Mouse (Mus musculus) forebrain, embryonic 15.5 days (tissue): ENCODE results near the gene Dmrtc2. TPM values are rescaled to one million over a fixed set of nuclear protein-coding genes. Genes with fewer than 3 reads are reported as not detected.
A peak's percentile ranks its signal among the peaks of the same experiment; 100 is the strongest.

ENCODE experiments used
- ATAC-seq: fragments of 200-750 bp; cut with Nextera tagmentation; replicated peaks from 2 replicates; pipeline ENCODE4 v1.8.0; 2017; ENCODE audit warnings: mild to moderate bottlenecking, moderate TSS enrichment, moderate library complexity
- H3K27ac ChIP-seq: fragments of 300-500 bp; sonication (generic); replicated peaks from 2 replicates; pipeline ENCODE4 v1.5.1; 2015; ENCODE audit warnings: mild to moderate bottlenecking, inconsistent platforms
- H3K27me3 ChIP-seq: fragments of 300-500 bp; sonication (generic); 2 replicates; pipeline ENCODE4 v1.6.1; 2015; ENCODE audit warnings: inconsistent platforms
- H3K36me3 ChIP-seq: fragments of 300-500 bp; sonication (generic); 2 replicates; pipeline ENCODE4 v1.6.1; 2015; ENCODE audit warnings: mild to moderate bottlenecking, inconsistent platforms
- H3K4me1 ChIP-seq: fragments of 300-500 bp; sonication (generic); 2 replicates; pipeline ENCODE4 v1.6.1; 2015; ENCODE audit warnings: inconsistent platforms
- H3K4me2 ChIP-seq: fragments of 300-500 bp; sonication (generic); replicated peaks from 2 replicates; pipeline ENCODE4 v1.6.1; 2015; ENCODE audit warnings: mild to moderate bottlenecking, inconsistent platforms
- H3K4me3 ChIP-seq: fragments of 300-500 bp; sonication (generic); 2 replicates; pipeline ENCODE4 v1.5.1; 2015; ENCODE audit warnings: mild to moderate bottlenecking, inconsistent platforms
- H3K9ac ChIP-seq: fragments of 300-500 bp; sonication (generic); replicated peaks from 2 replicates; pipeline ENCODE4 v1.6.1; 2015; ENCODE audit warnings: mild to moderate bottlenecking, inconsistent platforms
- H3K9me3 ChIP-seq: fragments of 300-500 bp; sonication (generic); 2 replicates; pipeline ENCODE4 v1.6.1; 2016; ENCODE audit warnings: inconsistent platforms
- WGBS: fragments of 180-500 bp; shearing (Covaris S2); methylation state at CpG from one replicate; pipeline ENCODE4 v1.1.7; 2015; ENCODE audit warnings: mixed read lengths; 5-methylcytosine and 5-hydroxymethylcytosine counted together
- polyA plus RNA-seq: library from polyadenylated mRNA; unstranded; fragments of >200 nt; fragmentation: Nextera tagmentation; extraction: Ambion mirVana; gene quantifications from 2 replicates; pipeline ENCODE4 v1.2.1, GENCODE M21; 2015

Gene Dmrtc2
- polyA plus RNA-seq, 1 experiment from 2014 or later: not detected

DNA sequence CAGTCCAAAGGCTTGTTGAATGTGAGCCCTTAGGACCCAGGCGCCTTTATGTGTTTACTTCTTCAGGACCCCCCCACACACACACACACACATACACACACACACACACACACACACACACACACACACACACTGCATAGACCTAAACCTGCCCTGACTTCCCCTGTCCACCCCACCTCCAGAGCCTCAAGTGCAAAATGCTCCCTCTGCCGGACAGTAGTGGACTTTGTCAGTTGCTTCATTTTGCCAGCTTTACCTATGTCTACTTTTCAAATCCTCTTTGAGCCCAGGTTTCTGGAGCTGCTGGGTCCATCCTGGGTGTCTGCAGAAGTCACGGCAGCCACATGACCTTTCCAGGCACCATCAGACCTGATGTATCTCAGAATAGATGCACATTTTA, 35.1 kb downstream of the Dmrtc2 start:
- Histone ChIP-seq H3K9me3 (no peaks in the 10 kb centered on the region), H3K9ac (peak overlapping the region; percentile 35; the same call in 1 of the 2 replicates), H3K27me3 (no peaks in the 10 kb centered on the region), H3K27ac (no peak overlapping the region), H3K4me3 (peak overlapping the region; percentile 68), H3K4me2 (peak overlapping the region; percentile 74), H3K36me3 (peaks cover 15% of the 10 kb centered on the region), H3K4me1 (peaks cover 28% of the 10 kb centered on the region)
- 22% methylated on average over 3 of the region's 3 CpGs for WGBS
- no peak for ATAC-seq

DNA sequence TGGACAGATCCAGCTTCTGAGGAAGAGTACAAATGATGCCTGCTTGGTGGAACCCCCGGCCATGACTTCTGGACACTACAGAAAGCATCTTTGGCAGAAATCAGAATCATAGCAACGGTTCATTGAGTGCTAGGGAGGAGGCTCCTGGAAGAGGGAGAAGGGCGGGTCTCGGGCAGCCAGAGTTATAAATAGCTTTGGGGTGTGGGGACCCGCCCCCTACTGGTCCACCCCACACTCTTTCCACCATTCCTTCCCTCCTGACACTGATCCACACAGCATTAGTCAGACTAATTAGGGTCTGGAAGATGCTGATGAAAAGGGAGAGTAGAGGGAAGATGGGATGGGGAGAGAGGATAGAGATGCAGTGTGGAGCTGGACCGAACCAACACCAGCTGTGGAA, 36.7 kb downstream of the Dmrtc2 start:
- H3K9ac ChIP-seq: no peak overlapping the region
- no peak for ATAC-seq
- H3K9me3 ChIP-seq: no peaks in the 10 kb centered on the region
- no peaks in the 10 kb centered on the region for H3K27me3 ChIP-seq
- H3K4me3 ChIP-seq: no peak overlapping the region
- peaks cover 15% of the 10 kb centered on the region for H3K36me3 ChIP-seq
- peaks cover 28% of the 10 kb centered on the region for H3K4me1 ChIP-seq
- H3K27ac ChIP-seq: no peak overlapping the region
- no peak overlapping the region for H3K4me2 ChIP-seq
- 47% methylated on average over 6 of the region's 6 CpGs for WGBS

DNA sequence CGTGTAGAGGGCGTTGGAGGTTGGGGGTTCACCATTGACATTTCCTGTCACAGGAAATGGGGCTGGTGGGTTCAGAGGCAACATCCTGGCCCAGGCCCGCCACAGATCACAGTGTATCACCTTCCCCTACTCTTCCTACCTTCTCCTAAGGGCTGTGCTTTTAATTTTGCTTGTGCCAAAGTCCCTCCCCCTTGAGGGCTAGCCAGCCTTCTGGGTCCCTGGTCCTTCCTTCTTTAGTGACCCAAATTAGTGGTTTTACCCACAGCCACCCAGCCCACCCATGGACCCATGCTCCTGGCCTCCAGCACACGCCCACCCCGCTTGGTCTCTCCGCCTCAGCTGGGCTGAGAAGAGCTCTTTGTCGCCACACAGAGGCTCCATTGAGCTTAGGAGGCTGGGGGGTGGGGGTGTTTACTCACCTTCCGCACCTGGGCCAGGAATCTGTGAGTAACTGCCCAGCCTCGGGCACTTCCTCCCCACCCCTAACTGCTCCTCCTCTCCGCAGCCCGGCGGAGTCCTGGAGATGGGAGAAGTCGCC, 37.4 kb downstream of the Dmrtc2 start:
- Histone ChIP-seq H3K27me3 (no peaks in the 10 kb centered on the region), H3K9ac (no peak overlapping the region), H3K36me3 (peaks cover 17% of the 10 kb centered on the region), H3K4me2 (no peak overlapping the region), H3K4me3 (no peak overlapping the region), H3K4me1 (peaks cover 28% of the 10 kb centered on the region), H3K27ac (no peak overlapping the region), H3K9me3 (no peaks in the 10 kb centered on the region)
- no peak for ATAC-seq
- WGBS: 35% methylated on average over 13 of the region's 13 CpGs

DNA sequence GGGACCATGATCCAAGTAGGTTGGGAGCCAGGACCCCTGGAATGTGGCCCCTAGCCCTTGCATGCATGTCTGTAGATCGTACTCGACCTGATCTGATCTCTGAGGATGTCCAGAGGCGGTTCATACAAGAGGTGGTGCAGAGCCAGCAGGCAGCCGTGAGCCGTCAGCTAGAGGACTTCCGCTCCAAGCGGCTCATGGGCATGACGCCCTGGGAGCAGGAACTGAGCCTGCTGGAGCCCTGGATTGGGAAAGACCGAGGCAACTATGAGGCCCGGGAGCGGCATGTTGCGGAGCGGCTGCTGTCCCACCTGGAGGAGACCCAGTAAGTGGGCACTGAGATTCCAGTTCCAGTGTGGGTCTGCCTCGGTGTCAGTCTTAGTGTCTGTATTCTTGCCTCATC, 42.6 kb downstream of the Dmrtc2 start:
- WGBS: 94% methylated on average over 14 of the region's 14 CpGs
- Histone ChIP-seq H3K9me3 (no peaks in the 10 kb centered on the region), H3K4me1 (no peaks in the 10 kb centered on the region), H3K36me3 (peaks cover 40% of the 10 kb centered on the region), H3K27ac (no peak overlapping the region), H3K4me3 (no peak overlapping the region), H3K4me2 (no peak overlapping the region), H3K27me3 (no peaks in the 10 kb centered on the region), H3K9ac (no peak overlapping the region)
- no peak for ATAC-seq

DNA sequence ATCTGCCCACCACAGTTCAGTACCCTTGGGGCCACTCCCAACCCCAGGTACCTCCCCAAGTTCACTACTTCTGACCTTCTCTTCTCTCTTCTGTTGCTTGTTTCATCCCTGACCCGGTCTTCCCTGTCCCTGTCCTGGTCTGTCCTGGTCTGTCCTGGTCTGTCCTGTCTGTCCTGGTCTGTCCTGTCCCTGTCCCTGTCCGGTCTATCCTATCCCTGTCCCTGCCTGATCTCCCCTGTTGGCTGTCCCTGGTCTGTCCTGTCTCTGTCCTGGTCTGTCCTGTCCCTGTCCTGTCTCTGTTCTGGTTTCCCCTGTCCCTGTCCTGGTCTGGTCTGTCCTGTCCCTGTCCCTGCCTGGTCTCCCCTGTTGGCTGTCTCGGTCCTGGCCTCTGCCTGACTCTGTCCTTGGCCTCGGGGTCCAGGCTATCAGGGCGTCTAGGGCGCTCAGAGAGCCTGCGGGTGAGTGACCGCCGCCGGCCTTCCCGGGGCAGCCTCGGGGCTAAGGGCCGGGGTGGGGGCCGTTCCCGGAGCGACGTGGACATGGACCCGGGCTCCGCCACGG, 49.0 kb downstream of the Dmrtc2 start:
- no peak overlapping the region for H3K4me3 ChIP-seq
- no peaks in the 10 kb centered on the region for H3K9me3 ChIP-seq
- peaks cover 63% of the 10 kb centered on the region for H3K36me3 ChIP-seq
- no peak overlapping the region for H3K4me2 ChIP-seq
- 0 out of 2 replicates have a peak, but pooled peaks have one; percentile 38 for ATAC-seq
- no peak overlapping the region for H3K27ac ChIP-seq
- 90% methylated on average over 20 of the region's 20 CpGs for WGBS
- no peaks in the 10 kb centered on the region for H3K27me3 ChIP-seq
- no peaks in the 10 kb centered on the region for H3K4me1 ChIP-seq
- H3K9ac ChIP-seq: no peak overlapping the region

DNA sequence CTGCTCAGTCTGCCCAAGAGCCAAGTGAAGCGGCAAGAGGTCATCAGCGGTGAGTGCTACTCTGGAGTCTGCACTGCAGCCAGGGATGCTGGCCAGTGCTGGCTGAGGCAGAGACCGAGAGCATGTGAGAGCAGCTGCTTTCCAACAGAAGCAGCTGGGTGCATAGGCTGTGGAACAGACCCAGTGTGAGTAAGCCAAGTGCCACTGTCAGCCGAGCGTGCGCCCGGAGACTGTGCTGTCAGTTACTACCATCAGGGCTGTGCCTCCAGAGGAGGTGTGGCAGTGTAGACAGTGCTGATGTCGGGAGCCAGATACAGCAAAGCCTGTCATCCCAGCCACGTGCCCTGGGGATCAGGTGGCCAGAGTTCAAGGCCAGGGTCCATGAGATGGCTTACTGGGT, 49.9 kb downstream of the Dmrtc2 start:
- ATAC-seq: no peak
- H3K36me3 ChIP-seq: peaks cover 72% of the 10 kb centered on the region

More for the DNA sequence above, 49.9 kb downstream of the Dmrtc2 start:
- no peak overlapping the region for H3K27ac ChIP-seq
- 81% methylated on average over 9 of the region's 9 CpGs for WGBS
- no peaks in the 10 kb centered on the region for H3K27me3 ChIP-seq
- no peaks in the 10 kb centered on the region for H3K9me3 ChIP-seq
- H3K4me1 ChIP-seq: no peaks in the 10 kb centered on the region
- H3K4me3 ChIP-seq: no peak overlapping the region
- no peak overlapping the region for H3K4me2 ChIP-seq
- H3K9ac ChIP-seq: no peak overlapping the region

Other genes with a start within 250 kb of the Dmrtc2 start
- 0.18 and 0.23 TPM in 2 replicates for gene Lypd3, start 233.5 kb upstream of the Dmrtc2 start, polyA plus RNA-seq
- gene Tex101, start 193.4 kb upstream of the Dmrtc2 start, polyA plus RNA-seq: not detected in 2 replicates
- gene BC049730, start 160.8 kb upstream of the Dmrtc2 start, polyA plus RNA-seq: not detected in 2 replicates
- gene Gm4763, start 143.1 kb upstream of the Dmrtc2 start, polyA plus RNA-seq: not detected in 2 replicates
- gene Cd177, start 109.7 kb upstream of the Dmrtc2 start, polyA plus RNA-seq: 0.31 TPM in 1 of 2 replicates, not detected in the other
- gene Ceacam10, start 92.9 kb upstream of the Dmrtc2 start, polyA plus RNA-seq: not detected in 2 replicates
- gene Gm9844, start 7.8 kb upstream of the Dmrtc2 start, polyA plus RNA-seq: 27.2 and 27.9 TPM in 2 replicates
- not detected in 2 replicates for gene Lypd4, start 116 bp upstream of the Dmrtc2 start, polyA plus RNA-seq
- gene Rps19, start 14.3 kb downstream of the Dmrtc2 start, polyA plus RNA-seq: 1,460 and 1,591 TPM in 2 replicates
- 0.20 and 0.34 TPM in 2 replicates for gene Cd79a, start 27.3 kb downstream of the Dmrtc2 start, polyA plus RNA-seq
- 74.4 and 82.0 TPM in 2 replicates for gene Arhgef1, start 32.9 kb downstream of the Dmrtc2 start, polyA plus RNA-seq
- 0.22 and 1.3 TPM in 2 replicates for gene Gm4881, start 74.4 kb downstream of the Dmrtc2 start, polyA plus RNA-seq
- 195 and 196 TPM in 2 replicates for gene Rabac1, start 102.7 kb downstream of the Dmrtc2 start, polyA plus RNA-seq
- 181 and 191 TPM in 2 replicates for gene Atp1a3, start 135.9 kb downstream of the Dmrtc2 start, polyA plus RNA-seq
- 15.9 and 17.1 TPM in 2 replicates for gene Grik5, start 202.3 kb downstream of the Dmrtc2 start, polyA plus RNA-seq
- 35.8 and 40.8 TPM in 2 replicates for gene Zfp574, start 202.5 kb downstream of the Dmrtc2 start, polyA plus RNA-seq